Mouse (Mus musculus) heart, postnatal 10 days (tissue): ENCODE data around the gene Uckl1. TPM values are rescaled to one million over a fixed set of nuclear protein-coding genes. Genes with fewer than 3 reads are reported as not detected.
A peak's percentile ranks its signal among the peaks of the same experiment; 100 is the strongest.

Experiments used
- DNase-seq, 2 experiments: peaks; one replicate each; pipeline ENCODE4 v3.0.0; 2021
- intact Hi-C: fragments of 180-260 bp; cut with DNase I; formaldehyde crosslinking; loops from one replicate; pipeline ENCODE4 v1.15.1; 2025
- total RNA-seq, 2 experiments: library from RNA; stranded (reverse); gene quantifications; 2 replicates each; pipeline ENCODE4 v1.2.3; 2021

Uckl1 gene
- total RNA-seq, 2 experiments from 2014 or later: 43.3 to 47.1 TPM

DNA sequence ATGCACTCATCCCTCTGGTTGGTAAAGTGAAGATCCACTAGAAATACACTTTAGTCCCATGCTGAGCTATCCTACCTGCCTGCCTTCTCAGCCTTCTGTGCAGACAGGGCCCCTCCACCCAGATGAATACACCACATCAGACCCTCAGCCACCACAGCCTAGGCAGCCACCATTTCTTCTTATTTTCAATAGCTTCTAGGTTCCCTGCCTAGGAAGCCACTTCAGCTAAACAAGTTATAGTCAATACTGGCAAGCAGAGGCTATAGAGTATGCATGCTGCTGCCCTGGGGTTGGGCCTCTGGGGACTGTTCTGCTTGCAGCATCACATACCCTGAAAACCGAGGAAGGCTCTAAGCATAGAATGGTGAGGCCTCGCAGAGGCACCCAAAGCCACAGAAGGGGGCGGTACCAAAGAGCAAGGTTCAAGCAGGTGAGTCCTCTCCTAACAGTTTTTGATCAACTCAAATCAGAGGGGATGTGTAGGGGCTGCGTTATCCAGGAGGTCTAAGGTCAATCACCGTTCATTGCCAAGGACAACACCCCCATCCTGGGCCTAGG lies 6.9 kb upstream of the Uckl1 start, which contains the start of gene Prpf6:
Gene Prpf6, plus strand, starts transcription at position 341 of the 558 bp plus-strand sequence.
- no peak for DNase-seq
- intact Hi-C loops: no loop called here

GRCm38 (mm10) chr2:181590471-181590870 lies 5.8 kb upstream of the Uckl1 start:
- intact Hi-C loops: no loop called here
- no peak for DNase-seq

DNA sequence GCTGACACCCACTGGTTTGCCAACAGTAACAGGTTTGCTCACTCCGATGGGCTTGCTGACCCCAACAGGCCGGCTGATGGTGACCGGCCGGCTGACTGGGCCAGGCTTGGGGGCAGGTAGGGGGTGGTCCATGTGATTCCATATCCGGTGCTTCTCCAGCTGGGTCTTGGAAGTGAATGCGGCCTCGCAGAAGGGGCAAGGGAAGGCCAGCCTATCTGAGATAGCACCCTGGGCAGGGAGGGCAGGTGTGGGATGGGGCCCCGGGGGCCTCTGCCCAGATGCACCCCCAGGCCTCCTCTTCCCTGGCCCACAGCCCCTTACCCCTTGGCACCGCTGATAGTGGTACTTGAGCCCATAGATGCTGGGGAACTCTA lies 5.0 kb upstream of the Uckl1 start:
- intact Hi-C loops: no loop called here

GRCm38 (mm10) chr2:181589011-181589731 lies 4.5 kb upstream of the Uckl1 start:
- no peak for DNase-seq
- intact Hi-C loops: no loop called here

More for the DNA sequence above, 5.0 kb upstream of the Uckl1 start:
- no peak for DNase-seq

DNA sequence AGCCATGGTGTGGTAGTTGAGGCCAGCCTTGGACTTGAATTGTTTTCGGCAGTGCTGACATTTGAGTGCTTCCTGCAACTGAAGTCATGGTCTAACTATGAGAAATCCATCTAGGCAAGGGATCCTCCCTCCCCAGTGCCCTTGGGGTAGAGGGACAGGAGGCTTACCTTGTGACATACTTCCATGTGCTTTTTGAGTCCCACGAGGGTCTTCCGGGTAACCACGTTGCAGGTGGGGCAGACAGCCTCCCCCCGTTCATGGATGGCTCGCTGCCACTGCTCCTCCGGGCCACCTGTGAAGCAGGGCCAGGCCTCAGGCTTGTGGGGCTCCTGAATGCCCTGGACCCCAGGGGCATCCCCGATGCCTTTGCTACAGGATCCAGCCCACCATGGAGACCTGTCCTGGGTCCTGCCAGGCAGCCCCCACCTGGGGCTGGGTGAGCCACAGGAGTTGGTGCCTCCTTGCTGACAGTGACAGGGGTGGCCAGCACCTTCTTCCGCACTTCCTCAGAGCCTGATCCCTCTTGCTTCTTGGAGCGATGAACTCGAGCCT lies 3.6 kb upstream of the Uckl1 start:
- DNase-seq: no peak
- intact Hi-C loops: no loop called here

DNA sequence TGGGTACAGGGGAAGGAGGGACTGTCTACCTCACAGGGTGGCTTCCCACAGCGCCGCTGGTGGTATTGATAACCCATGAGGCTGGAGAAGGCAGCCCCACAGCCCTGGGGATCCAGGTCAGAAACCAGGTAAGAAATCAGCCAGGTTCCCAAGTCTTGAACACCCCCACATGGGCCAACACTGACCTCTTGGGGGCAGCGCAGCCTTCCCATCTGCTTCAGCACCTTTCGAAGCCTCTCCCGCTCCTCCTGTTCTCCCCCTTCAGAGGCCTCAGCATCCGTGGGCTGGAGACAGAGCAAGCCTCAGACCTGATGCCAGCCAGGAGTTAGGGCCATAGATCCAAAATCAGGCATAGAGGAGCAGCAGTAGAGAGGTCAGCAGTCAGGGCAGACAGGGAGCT lies 3.1 kb upstream of the Uckl1 start:
- DNase-seq: no peak
- intact Hi-C loops: no loop called here

DNA sequence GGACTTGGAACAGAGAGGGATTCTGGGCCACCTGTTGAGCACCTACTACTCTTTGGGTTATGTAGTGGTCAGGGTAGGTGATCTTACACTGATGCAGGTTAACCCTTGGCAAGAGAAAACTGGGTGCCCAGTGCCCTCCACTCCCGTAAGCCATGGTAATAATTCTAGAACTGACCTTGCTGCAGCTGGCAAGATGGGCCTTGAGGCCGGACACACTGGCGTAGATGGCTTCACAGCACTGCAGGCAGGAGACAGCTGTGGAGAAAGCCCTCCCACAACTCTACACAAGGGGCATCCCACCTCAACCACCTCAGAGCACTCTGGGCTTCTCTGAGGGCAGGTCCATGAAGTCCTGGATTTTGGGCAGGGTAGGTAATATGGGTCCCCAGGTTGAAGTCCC lies 1.4 kb upstream of the Uckl1 start:
- intact Hi-C loops: no loop called here
- DNase-seq: no peak

GRCm38 (mm10) chr2:181585506-181585905 lies 814 bp upstream of the Uckl1 start:
- DNase-seq: no peak
- intact Hi-C loops: no loop called here

DNA sequence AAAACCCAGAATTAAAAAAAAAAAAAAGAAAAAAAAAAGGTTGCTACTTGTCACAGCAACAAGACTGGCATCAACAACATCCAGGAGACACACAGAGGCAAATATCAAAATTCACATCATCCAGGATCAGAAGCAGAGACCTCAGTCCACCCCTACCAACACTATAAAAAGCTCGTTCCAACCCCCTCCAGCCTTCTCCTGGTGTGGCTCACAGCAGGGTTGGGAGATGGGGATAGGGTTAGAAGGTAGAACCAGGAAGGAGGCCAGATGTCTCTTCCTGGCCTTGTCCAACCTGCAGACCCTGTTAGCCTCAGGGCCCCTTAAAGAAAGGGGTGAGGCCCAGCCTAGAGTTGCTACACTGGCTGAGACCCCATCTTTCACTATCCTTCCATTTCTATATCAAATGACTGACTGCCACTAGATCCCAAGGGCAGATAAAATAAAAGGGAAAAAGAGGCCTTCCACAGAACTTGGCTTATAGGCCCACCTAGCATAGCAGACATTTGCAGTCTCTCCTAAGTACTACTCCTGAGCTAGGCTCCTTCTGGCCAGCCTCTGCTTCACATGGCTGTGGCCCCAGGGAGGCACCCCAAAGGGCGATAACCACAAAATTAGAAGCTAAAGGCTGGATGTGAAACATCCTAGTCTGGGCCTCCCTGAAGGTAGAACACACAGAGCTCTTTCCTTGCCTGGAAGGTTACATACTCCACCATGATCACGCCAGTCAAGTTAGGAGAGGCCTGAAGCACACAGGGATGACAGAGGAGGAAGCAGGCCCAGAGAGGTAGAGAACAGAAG lies 1.0 kb downstream of the Uckl1 start:
- DNase-seq: no peak
- intact Hi-C loops: no loop called here

GRCm38 (mm10) chr2:181582939-181583338 lies 1.8 kb downstream of the Uckl1 start:
- intact Hi-C loops: no loop called here
- no peak for DNase-seq

- intact Hi-C loops: no loop called here
- no peak for DNase-seq
Observed at GRCm38 (mm10) chr2:181582358-181582757, 2.3 kb downstream of the Uckl1 start.

DNA sequence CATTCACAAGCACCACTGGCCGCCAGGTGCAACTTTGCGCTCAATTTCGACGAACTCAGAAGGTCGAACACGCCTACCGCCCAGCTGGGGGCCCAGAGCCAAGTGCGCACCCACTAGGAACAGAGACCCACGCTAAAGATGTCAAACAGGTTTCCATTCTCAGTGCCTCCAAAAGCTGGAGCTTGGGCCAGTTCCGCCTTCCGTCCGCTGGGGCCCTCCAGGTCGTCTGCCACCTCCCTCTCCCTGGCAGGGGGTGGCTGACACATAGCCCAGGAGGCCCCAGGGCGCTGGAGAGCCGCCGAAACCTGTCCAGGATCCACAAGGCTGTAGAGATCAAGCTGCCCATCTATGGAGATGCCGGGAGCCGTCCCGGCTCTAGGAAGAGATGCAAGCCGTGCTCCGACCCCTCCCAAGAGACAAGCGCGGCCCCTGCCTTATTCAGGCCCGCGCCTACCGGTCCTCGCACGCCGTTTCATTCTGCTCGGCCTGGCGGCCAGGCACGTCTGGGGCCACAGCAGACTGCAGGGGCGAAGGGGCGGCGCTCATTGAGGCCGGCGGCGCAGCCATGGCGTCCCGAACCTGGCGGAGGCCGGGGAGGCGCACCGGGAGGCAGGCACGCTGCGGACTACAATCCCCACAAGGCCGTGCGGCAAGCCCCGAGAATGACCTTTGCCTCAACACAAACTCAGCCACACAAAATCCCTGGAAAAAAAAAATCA lies 3.1 kb downstream of the Uckl1 start:
- intact Hi-C loops: loop anchor here (2.0 kb wide), 2 partner anchors 61 to 189 kb away; partner anchors contain the start of gene Dnajc5
- peak; percentile 91 to 93 for DNase-seq

- intact Hi-C loops: loop anchor here (2.0 kb wide), 2 partner anchors 60 to 188 kb away; partner anchors contain the start of gene Dnajc5
- peak; percentile 89 to 91 for DNase-seq
Observed at GRCm38 (mm10) chr2:181581016-181581401, 3.7 kb downstream of the Uckl1 start.

DNA sequence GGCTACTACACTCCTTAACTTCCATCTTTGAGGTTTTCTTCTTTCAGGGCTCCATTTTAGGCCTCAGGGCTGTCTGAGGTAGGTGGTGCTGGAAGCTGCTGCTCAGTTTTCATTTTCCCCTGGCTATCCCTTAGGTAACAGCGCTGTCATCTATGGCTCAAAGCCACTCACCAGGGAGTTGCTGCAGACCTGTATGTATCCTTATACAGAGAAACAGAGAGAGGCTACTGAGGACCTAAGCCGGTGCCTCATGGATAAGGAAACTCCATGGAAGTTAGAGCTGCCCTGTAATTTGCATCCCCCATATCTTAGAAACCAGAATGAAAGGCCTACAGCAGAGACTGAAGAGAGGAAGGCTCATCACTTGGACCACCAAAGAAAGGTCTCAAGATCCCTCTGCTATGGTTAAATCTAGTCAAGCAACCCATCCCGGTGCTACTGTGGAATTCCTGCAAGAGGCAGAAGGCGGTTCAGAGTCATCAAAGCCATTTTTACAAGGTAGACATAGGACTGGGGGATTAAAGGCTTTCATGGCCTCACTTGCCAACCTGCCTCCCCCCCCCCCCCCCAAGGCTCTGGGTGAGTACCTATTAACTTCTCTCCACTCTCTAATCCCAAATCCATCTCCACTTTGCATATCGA lies 4.4 kb downstream of the Uckl1 start:
- intact Hi-C loops: loop anchor here (2.0 kb wide), 2 partner anchors 59 to 187 kb away; partner anchors contain the start of gene Dnajc5
- no peak for DNase-seq

GRCm38 (mm10) chr2:181579681-181580080 lies 5.0 kb downstream of the Uckl1 start:
- DNase-seq: no peak
- intact Hi-C loops: loop anchor here (2.0 kb wide), 2 partner anchors 59 to 187 kb away; partner anchors contain the start of gene Dnajc5

GRCm38 (mm10) chr2:181578790-181579618 lies 5.7 kb downstream of the Uckl1 start:
- intact Hi-C loops: no loop called here
- DNase-seq: no peak

DNA sequence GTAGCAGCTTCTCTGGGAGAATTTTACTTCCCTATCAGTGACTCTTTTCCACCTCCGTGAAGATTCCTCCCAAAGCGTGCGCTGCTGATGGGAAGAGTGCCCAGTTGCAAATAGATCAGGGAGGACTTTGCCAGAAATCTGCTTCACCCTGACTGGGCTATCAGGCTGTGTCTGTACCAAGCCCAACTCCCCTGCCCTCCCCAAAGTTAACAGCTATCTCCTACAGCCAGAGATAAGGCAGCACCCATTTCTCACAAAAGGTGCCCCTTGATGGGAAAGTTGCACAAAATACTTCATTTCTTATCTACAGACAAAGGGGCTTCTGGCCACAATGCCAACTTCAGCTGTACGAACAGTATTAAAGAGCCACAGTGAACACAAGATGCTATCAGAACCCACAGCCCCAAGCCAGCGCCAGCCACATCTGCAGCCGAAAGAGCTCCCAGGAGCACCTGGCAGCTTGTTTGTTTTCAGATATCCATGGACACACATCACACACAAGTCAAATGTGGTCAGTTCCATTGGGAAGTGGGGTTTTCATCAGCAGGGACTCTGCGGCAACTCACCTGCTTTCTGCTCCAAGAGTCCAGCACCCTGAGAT lies 6.6 kb downstream of the Uckl1 start:
- intact Hi-C loops: no loop called here
- DNase-seq: no peak

- intact Hi-C loops: no loop called here
- no peak for DNase-seq
Observed at GRCm38 (mm10) chr2:181577126-181577525, 7.6 kb downstream of the Uckl1 start.

GRCm38 (mm10) chr2:181576613-181577012 lies 8.1 kb downstream of the Uckl1 start:
- no peak for DNase-seq

More at GRCm38 (mm10) chr2:181576613-181577012, 8.1 kb downstream of the Uckl1 start:
- intact Hi-C loops: no loop called here
